Mouse (Mus musculus) ES-Bruce4 (cell line): Measurements from ENCODE around the gene Tmem230. TPM values are rescaled to one million over a fixed set of nuclear protein-coding genes. Genes with fewer than 3 reads are reported as not detected.

Experiments used
- H3K27ac ChIP-seq: 2 replicates; pipeline ENCODE4 v1.5.1; 2012; ENCODE audit warnings: low read length, inconsistent platforms; ENCODE audit not compliant: insufficient read depth
- H3K27me3 ChIP-seq: 2 replicates; pipeline ENCODE4 v1.6.1; 2012; ENCODE audit warnings: mild to moderate bottlenecking, low read length, inconsistent platforms; ENCODE audit not compliant: control insufficient read depth, poor library complexity, insufficient read depth, severe bottlenecking
- H3K36me3 ChIP-seq: 2 replicates; pipeline ENCODE4 v1.6.1; 2012; ENCODE audit warnings: inconsistent platforms, mild to moderate bottlenecking, low read length, moderate library complexity; ENCODE audit not compliant: control insufficient read depth, poor library complexity, insufficient read depth, severe bottlenecking
- H3K4me1 ChIP-seq: one replicate; pipeline ENCODE4 v1.8.1; 2011; ENCODE audit warnings: low read length; ENCODE audit not compliant: control insufficient read depth, insufficient read depth
- H3K4me3 ChIP-seq: 2 replicates; pipeline ENCODE4 v1.5.1; 2011; ENCODE audit warnings: low read depth, mild to moderate bottlenecking, low read length
- H3K9ac ChIP-seq: 2 replicates; pipeline ENCODE4 v1.6.1; 2012; ENCODE audit warnings: low read depth, mild to moderate bottlenecking, inconsistent platforms; ENCODE audit not compliant: poor library complexity, severe bottlenecking
- H3K9me3 ChIP-seq: replicated peaks from 2 replicates; pipeline ENCODE4 v1.6.1; 2012; ENCODE audit warnings: mild to moderate bottlenecking, low read length, inconsistent platforms; ENCODE audit not compliant: control insufficient read depth, poor library complexity, insufficient read depth, severe bottlenecking
- CTCF ChIP-seq: IDR thresholded peaks from one replicate; pipeline ENCODE4 v1.8.1; 2011; ENCODE audit warnings: low read depth, low read length
- EP300 ChIP-seq: IDR thresholded peaks from 2 replicates; pipeline ENCODE4 v1.6.1; 2011; ENCODE audit warnings: low read depth, low read length; ENCODE audit not compliant: insufficient read depth
- POLR2A ChIP-seq: IDR thresholded peaks from one replicate; pipeline ENCODE4 v1.8.1; 2011; ENCODE audit warnings: low read length; ENCODE audit not compliant: insufficient read depth
- polyA plus RNA-seq: library from polyadenylated mRNA; stranded (reverse); fragments of >200 nt; gene quantifications from 2 replicates; pipeline ENCODE4 v1.2.4, GENCODE M21; 2011; ENCODE audit warnings: low read depth; ENCODE audit not compliant: missing spikeins, insufficient read depth, insufficient read length

Gene Tmem230
- polyA plus RNA-seq, 1 experiment = 47.7 TPM

DNA sequence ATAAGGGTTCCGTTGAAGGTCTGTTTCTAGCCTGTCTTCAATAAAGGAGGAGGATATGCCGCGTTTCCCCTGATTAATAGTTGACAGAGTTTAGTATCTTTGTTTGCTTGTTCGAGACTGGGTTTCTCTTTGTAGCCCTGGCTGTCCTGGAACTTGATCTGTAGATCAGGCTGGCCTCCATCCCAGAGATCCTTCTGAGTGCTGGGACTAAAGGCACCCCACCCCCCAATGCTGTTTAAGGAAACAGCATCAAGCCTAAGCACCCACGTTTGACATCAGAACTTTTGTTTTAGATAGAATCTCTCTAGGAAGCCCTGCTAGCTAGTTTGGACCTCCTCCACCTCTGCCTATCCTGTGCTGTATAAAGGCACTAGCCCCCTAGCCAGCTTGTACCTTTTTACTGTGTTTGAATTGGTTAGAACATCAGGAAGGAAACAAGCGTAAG is 16.7 kb upstream of the Tmem230 start:
- Histone ChIP-seq H3K27ac (0 out of 2 replicates have a peak overlapping the region, but pooled peaks have one; percentile 31), H3K4me3 (peak overlapping the region; percentile 73), H3K36me3 (no peaks in the 10 kb centered on the region), H3K9ac (peak overlapping the region; percentile 81), H3K9me3 (no peaks in the 10 kb centered on the region), H3K27me3 (no peaks in the 10 kb centered on the region), H3K4me1 (peaks cover 2% of the 10 kb centered on the region)
- TF ChIP-seq CTCF (no peak), EP300 (no peak), POLR2A (no peak)

- no peaks in the 10 kb centered on the region for H3K4me1 ChIP-seq
- H3K27me3 ChIP-seq = no peaks in the 10 kb centered on the region
- TF ChIP-seq CTCF (no peak), POLR2A (no peak), EP300 (no peak)
- peak overlapping the region; percentile 81 for H3K9ac ChIP-seq
- peak overlapping the region; percentile 73 for H3K4me3 ChIP-seq
- no peaks in the 10 kb centered on the region for H3K36me3 ChIP-seq
- H3K9me3 ChIP-seq = no peaks in the 10 kb centered on the region
- peak overlapping the region; percentile 31 for H3K27ac ChIP-seq
These were observed 16.0 kb upstream of the Tmem230 start for GRCm38 (mm10) chr2:132263421-132264265.

DNA sequence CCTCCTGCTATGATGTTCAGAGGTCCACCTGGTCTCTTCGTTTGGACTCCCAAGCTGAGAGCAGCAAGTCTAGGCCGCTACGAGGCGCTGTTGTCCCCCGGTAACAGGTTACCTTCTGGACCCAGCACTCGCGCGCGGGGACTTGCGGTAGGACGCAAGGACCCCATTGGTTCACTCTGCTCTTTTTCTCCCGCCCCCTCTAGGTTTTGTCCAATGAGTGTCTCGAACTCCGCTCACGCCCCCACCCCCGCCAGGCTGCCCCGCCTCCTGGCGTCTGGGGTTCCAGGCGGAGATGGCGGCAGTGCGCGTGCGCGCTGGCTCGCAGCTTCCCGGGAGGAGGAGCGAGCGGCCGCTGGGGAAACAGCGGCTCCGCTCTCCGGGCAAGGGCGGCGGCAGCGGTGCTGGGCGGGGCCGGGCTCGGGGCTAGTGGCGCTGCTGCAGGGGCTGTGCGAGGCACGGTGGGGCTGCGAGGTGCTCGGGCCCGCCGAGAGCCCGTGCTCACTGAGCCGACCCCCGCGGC is 15.3 kb upstream of the Tmem230 start, which contains the start of gene Cds2:
TSS of gene Cds2 (plus strand) at position 270 of the 520 bp plus-strand sequence.
- H3K27me3 ChIP-seq = no peaks in the 10 kb centered on the region
- peak within 1 kb of the TSS; percentile 73 for H3K4me3 ChIP-seq
- no peaks in the 10 kb centered on the region for H3K9me3 ChIP-seq
- no peaks in the 10 kb centered on the region for H3K36me3 ChIP-seq
- H3K4me1 ChIP-seq = no peaks in the 10 kb centered on the region
- H3K9ac ChIP-seq = peak within 1 kb of the TSS; percentile 81
- peak; percentile 42; the same call in 1 of the 2 replicates for TF ChIP-seq EP300
- TF ChIP-seq POLR2A = no peak
- peak; percentile 91 for TF ChIP-seq CTCF
- peak within 1 kb of the TSS; percentile 77 for H3K27ac ChIP-seq

DNA sequence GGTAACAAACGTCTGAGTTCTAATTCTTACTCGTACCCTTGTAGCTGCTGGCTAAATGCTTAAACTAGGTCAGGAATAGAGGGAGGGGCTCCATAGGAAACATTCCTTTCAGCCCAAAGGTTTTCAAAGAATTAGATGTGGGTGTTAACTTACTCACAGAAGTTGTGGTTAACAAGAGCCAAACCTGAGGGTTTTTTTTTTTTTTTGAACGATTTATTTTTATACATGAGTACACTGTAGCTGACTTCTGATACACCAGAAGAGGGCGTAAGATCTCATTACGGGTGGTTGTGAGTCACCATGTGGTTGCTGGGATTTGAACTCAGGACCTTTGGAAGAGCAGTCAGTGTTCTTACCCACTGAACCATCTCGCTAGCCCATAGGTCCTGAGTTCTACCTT is 14.6 kb upstream of the Tmem230 start:
- Histone ChIP-seq H3K27ac (0 out of 2 replicates have a peak overlapping the region, but pooled peaks have one; percentile 77), H3K4me1 (no peaks in the 10 kb centered on the region), H3K4me3 (no peak overlapping the region), H3K9ac (no peak overlapping the region), H3K9me3 (no peaks in the 10 kb centered on the region), H3K36me3 (no peaks in the 10 kb centered on the region), H3K27me3 (no peaks in the 10 kb centered on the region)
- no peak for TF ChIP-seq EP300
- TF ChIP-seq POLR2A = no peak
- TF ChIP-seq CTCF = no peak

DNA sequence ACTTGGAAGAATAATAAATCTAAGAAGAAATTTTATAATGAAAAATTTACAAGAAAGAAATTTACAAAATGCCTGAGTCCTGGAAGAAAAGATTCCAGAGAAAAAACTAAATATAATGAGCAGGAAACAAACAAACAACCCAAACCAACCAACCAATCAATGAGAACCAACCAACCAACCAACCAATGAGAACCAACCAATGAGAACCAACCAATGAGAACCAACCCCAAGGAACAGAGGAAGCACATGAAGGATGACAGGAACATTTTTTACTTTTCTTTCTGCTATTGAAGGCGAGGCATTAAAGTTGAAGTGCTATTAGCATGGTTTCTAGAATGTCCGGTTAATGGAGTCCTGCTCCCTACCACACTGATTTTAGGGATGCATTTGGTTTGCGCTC is 13.0 kb upstream of the Tmem230 start:
- TF ChIP-seq POLR2A = no peak
- TF ChIP-seq CTCF = no peak
- TF ChIP-seq EP300 = no peak
- Histone ChIP-seq H3K9ac (no peak overlapping the region), H3K9me3 (no peaks in the 10 kb centered on the region), H3K4me3 (no peak overlapping the region), H3K27ac (no peak overlapping the region), H3K27me3 (no peaks in the 10 kb centered on the region), H3K36me3 (0 out of 2 replicates have a peak, but pooled peaks cover 2% of the 10 kb centered on the region), H3K4me1 (no peaks in the 10 kb centered on the region)
